Mouse (Mus musculus) thymus, adult 2 months (tissue): ENCODE results near the gene Ctnnbl1. TPM values are rescaled to one million over a fixed set of nuclear protein-coding genes. Genes with fewer than 3 reads are reported as not detected.

ENCODE experiments used
- DNase-seq: peaks from one replicate; pipeline ENCODE4 v3.0.0; 2021
- H3K27ac ChIP-seq: fragments of 200-500 bp; 2 replicates; pipeline ENCODE4 v1.5.1; 2012; ENCODE audit warnings: low read length, control low read depth; ENCODE audit not compliant: control insufficient read depth, insufficient read depth
- H3K27me3 ChIP-seq: fragments of 200-500 bp; 2 replicates; pipeline ENCODE4 v1.6.1; 2012; ENCODE audit warnings: mild to moderate bottlenecking, low read length, moderate library complexity, mixed read lengths; ENCODE audit not compliant: control insufficient read depth, insufficient read depth
- H3K36me3 ChIP-seq: fragments of 200-500 bp; 2 replicates; pipeline ENCODE4 v1.6.1; 2012; ENCODE audit warnings: mild to moderate bottlenecking, low read length, moderate library complexity; ENCODE audit not compliant: control insufficient read depth, insufficient read depth
- H3K4me1 ChIP-seq: fragments of 200-500 bp; replicated peaks from 2 replicates; pipeline ENCODE4 v1.6.1; 2012; ENCODE audit warnings: low read length; ENCODE audit not compliant: control insufficient read depth, insufficient read depth
- H3K4me3 ChIP-seq: fragments of 200-500 bp; 2 replicates; pipeline ENCODE4 v1.5.1; 2012; ENCODE audit warnings: mild to moderate bottlenecking, low read length, control low read depth, moderate library complexity; ENCODE audit not compliant: control insufficient read depth, insufficient read depth
- CTCF ChIP-seq: fragments of 200-500 bp; IDR thresholded peaks from 2 replicates; pipeline ENCODE4 v1.5.1; 2012; ENCODE audit warnings: mild to moderate bottlenecking, control low read depth, low read length, moderate library complexity, borderline replicate concordance; ENCODE audit not compliant: control insufficient read depth, poor library complexity, insufficient read depth; ENCODE audit errors: extremely low read depth
- POLR2A ChIP-seq: fragments of 200-500 bp; IDR thresholded peaks from 2 replicates; pipeline ENCODE4 v1.6.1; 2012; ENCODE audit warnings: mild to moderate bottlenecking, low read length, control low read depth, moderate library complexity; ENCODE audit not compliant: control insufficient read depth, poor library complexity, insufficient read depth; ENCODE audit errors: extremely low read depth
- WGBS: fragments of 180-500 bp; shearing (Covaris S2); methylation state at CpG from one replicate; pipeline ENCODE4 v1.1.7; 2018; 5-methylcytosine and 5-hydroxymethylcytosine counted together
- polyA plus RNA-seq: library from polyadenylated mRNA; depleted of rRNA; stranded (reverse); fragments of >200 nt; gene quantifications from 2 replicates; pipeline ENCODE4 v1.2.3, GENCODE M21; 2012; rRNA removed

The Ctnnbl1 gene
- polyA plus RNA-seq, 1 experiment = 68.5 TPM

GRCm38 (mm10) chr2:157932655-157933054 lies 195.5 kb downstream of the Ctnnbl1 start:
- 74% methylated on average over 4 of the region's 4 CpGs for WGBS
- Histone ChIP-seq H3K4me1 (no peaks in the 10 kb centered on the region), H3K36me3 (no peaks in the 10 kb centered on the region), H3K4me3 (no peak overlapping the region), H3K27ac (no peak overlapping the region), H3K27me3 (no peaks in the 10 kb centered on the region)
- no peak for DNase-seq
- no peak for TF ChIP-seq CTCF
- no peak for TF ChIP-seq POLR2A

GRCm38 (mm10) chr2:157935444-157936171 lies 198.4 kb downstream of the Ctnnbl1 start:
- Histone ChIP-seq H3K27me3 (no peaks in the 10 kb centered on the region; the same call in 1 of the 2 replicates), H3K36me3 (no peaks in the 10 kb centered on the region), H3K4me1 (no peaks in the 10 kb centered on the region), H3K27ac (no peak overlapping the region), H3K4me3 (no peak overlapping the region)
- DNase-seq = no peak
- TF ChIP-seq CTCF = no peak
- TF ChIP-seq POLR2A = no peak
- 74% methylated on average over 11 of the region's 11 CpGs for WGBS

DNA sequence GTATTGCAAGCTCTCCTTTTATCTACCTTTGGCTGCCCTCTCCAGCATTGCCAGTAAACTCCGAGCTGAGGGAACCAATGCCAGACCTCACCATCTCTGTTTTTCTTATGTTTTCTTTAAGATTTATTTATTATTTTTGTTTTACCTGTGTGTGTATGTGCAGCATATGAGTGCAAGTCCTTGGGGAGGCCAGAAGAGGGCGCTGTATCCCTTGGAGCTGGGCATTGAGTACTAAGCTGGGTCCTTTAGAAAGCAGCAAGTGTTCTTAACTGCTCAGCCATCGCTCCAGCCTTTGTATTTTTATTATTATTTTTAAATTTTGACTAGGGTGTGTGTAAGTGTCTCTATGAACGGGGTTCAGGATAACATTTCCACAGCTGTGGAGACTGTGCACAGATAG lies 199.5 kb downstream of the Ctnnbl1 start:
- TF ChIP-seq CTCF (no peak), POLR2A (no peak)
- 79% methylated on average over 4 of the region's 4 CpGs for WGBS
- Histone ChIP-seq H3K4me3 (no peak overlapping the region), H3K27ac (no peak overlapping the region), H3K27me3 (no peaks in the 10 kb centered on the region; the same call in 1 of the 2 replicates), H3K4me1 (no peaks in the 10 kb centered on the region), H3K36me3 (no peaks in the 10 kb centered on the region)
- DNase-seq = no peak

DNA sequence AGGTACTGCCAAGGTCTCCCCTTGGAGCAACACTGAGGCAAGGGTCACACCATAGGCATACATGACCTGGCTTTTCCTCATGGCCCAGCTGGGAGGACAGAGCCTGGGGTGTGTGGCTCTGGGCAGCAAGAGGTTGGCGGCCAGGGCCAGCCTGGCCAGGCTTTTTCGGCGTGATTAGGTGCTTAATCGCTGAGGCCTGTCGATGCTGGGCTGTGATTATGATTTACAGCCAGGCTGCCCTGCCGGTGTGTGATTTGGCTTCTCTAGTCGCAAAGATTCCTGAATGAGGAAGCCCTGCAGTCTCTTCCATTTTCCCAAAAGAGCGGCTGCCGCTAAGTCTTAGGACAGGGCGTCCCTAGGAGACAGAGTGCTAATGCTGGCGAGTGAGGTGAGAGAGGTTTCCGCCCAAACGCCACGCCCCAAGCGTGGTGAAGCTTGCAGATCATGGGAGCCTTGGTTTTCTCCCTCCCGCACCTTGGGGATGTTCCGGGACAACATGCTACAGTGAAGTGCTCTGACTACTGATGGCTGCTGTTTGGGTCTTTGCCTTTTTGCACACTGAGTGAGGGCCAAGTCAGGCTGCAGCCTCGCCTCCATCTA lies 203.5 kb downstream of the Ctnnbl1 start:
- WGBS = 10% methylated on average over 18 of the region's 18 CpGs
- H3K4me1 ChIP-seq = no peaks in the 10 kb centered on the region
- peaks cover 7% of the 10 kb centered on the region for H3K27me3 ChIP-seq
- H3K36me3 ChIP-seq = no peaks in the 10 kb centered on the region
- DNase-seq = no peak
- no peak for TF ChIP-seq CTCF
- no peak for TF ChIP-seq POLR2A
- H3K4me3 ChIP-seq = no peak overlapping the region
- H3K27ac ChIP-seq = no peak overlapping the region

Other genes starting within 250 kb of the Ctnnbl1 start
- 2.5 and 17.0 TPM in 2 replicates for gene Nnat, start 177.3 kb upstream of the Ctnnbl1 start, polyA plus RNA-seq
- gene Blcap, start 166.1 kb upstream of the Ctnnbl1 start, polyA plus RNA-seq = 28.2 and 35.3 TPM in 2 replicates
- 0.11 and 0.36 TPM in 2 replicates for gene Vstm2l, start 177.3 kb downstream of the Ctnnbl1 start, polyA plus RNA-seq